Mouse (Mus musculus) forebrain, embryonic 13.5 days (tissue): ENCODE measurements around the gene Rcc1l. TPM values are rescaled to one million over a fixed set of nuclear protein-coding genes. Genes with fewer than 3 reads are reported as not detected.

Experiments
- ATAC-seq: fragments of 200-750 bp; cut with Nextera tagmentation; 2 replicates; pipeline ENCODE4 v1.8.0; 2017
- H3K27ac ChIP-seq: fragments of 300-500 bp; sonication (generic); 2 replicates; pipeline ENCODE4 v1.5.1; 2015; ENCODE audit warnings: inconsistent platforms, mild to moderate bottlenecking, moderate library complexity
- H3K27me3 ChIP-seq: fragments of 300-500 bp; sonication (generic); 2 replicates; pipeline ENCODE4 v1.6.1; 2015; ENCODE audit warnings: mild to moderate bottlenecking, inconsistent platforms
- H3K36me3 ChIP-seq: fragments of 300-500 bp; sonication (generic); 2 replicates; pipeline ENCODE4 v1.6.1; 2015; ENCODE audit warnings: mild to moderate bottlenecking, inconsistent platforms; ENCODE audit not compliant: poor library complexity, severe bottlenecking
- H3K4me1 ChIP-seq: fragments of 300-500 bp; sonication (generic); 2 replicates; pipeline ENCODE4 v1.6.1; 2015; ENCODE audit warnings: inconsistent platforms
- H3K4me2 ChIP-seq: fragments of 300-500 bp; sonication (generic); 2 replicates; pipeline ENCODE4 v1.6.1; 2015; ENCODE audit warnings: inconsistent platforms, mild to moderate bottlenecking, moderate library complexity
- H3K4me3 ChIP-seq: fragments of 300-500 bp; sonication (generic); 2 replicates; pipeline ENCODE4 v1.5.1; 2015; ENCODE audit warnings: mild to moderate bottlenecking, inconsistent platforms
- H3K9ac ChIP-seq: fragments of 300-500 bp; sonication (generic); 2 replicates; pipeline ENCODE4 v1.6.1; 2015; ENCODE audit warnings: mild to moderate bottlenecking, inconsistent platforms
- H3K9me3 ChIP-seq: fragments of 300-500 bp; sonication (generic); replicated peaks from 2 replicates; pipeline ENCODE4 v1.6.1; 2016; ENCODE audit warnings: inconsistent platforms
- WGBS: fragments of 180-500 bp; shearing (Covaris S2); methylation state at CpG from one replicate; pipeline ENCODE4 v1.1.7; 2015; 5-methylcytosine and 5-hydroxymethylcytosine counted together
- polyA plus RNA-seq: library from polyadenylated mRNA; unstranded; fragments of >200 nt; fragmentation: Nextera tagmentation; extraction: Ambion mirVana; gene quantifications from 2 replicates; pipeline ENCODE4 v1.2.1, GENCODE M21; 2015

Gene Rcc1l
- 23.3 and 24.4 TPM in 2 replicates for polyA plus RNA-seq

DNA sequence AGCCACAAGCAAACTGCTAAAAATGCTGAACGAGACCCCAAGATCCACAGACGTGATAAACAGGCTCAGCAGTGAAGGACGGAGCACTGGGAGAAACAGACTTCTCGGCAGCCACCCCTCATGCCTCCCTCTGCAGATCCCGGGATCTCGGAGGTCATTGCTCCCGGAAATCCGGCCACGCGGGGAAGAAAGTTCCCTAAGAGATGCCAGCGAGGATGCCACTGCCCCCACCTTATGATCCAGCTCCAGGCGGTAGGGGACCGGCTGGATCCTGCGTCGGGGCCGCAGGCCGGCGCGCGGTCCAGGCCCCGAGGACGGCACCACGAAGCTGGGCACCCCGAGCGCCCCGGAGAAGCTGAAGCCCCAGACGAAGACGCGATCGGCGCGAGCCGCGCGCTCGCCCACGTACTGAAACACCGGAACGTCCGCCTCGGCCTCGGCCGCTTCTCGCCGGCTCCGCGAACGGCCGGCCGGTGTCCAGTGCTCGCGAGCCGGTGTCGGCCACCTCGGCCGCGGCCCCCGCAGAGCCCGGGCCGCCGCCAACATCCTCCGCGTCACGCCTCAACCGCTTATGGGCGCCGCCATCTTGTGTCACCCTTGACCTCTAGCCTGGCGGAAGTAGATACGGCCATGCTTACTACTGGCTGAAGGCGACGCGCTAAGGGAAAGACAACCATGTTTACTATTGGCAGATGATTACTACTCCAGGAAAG is at the start of gene Rcc1l:
Gene Rcc1l, minus strand, starts transcription at position 606 of the 713 bp plus-strand sequence.
- H3K27me3 ChIP-seq = no peaks in the 10 kb centered on the region
- peaks cover 12% of the 10 kb centered on the region; the same call in 1 of the 2 replicates for H3K36me3 ChIP-seq
- peak; percentile 92 for ATAC-seq
- peak within 1 kb of the TSS; percentile 78 for H3K9ac ChIP-seq
- H3K27ac ChIP-seq = peak within 1 kb of the TSS; percentile 66
- H3K4me2 ChIP-seq = peak within 1 kb of the TSS; percentile 86
- H3K4me3 ChIP-seq = peak within 1 kb of the TSS; percentile 92
- peaks cover 16% of the 10 kb centered on the region for H3K4me1 ChIP-seq
- no peaks in the 10 kb centered on the region for H3K9me3 ChIP-seq
- WGBS = under 1% methylated on average over 71 of the region's 72 CpGs

DNA sequence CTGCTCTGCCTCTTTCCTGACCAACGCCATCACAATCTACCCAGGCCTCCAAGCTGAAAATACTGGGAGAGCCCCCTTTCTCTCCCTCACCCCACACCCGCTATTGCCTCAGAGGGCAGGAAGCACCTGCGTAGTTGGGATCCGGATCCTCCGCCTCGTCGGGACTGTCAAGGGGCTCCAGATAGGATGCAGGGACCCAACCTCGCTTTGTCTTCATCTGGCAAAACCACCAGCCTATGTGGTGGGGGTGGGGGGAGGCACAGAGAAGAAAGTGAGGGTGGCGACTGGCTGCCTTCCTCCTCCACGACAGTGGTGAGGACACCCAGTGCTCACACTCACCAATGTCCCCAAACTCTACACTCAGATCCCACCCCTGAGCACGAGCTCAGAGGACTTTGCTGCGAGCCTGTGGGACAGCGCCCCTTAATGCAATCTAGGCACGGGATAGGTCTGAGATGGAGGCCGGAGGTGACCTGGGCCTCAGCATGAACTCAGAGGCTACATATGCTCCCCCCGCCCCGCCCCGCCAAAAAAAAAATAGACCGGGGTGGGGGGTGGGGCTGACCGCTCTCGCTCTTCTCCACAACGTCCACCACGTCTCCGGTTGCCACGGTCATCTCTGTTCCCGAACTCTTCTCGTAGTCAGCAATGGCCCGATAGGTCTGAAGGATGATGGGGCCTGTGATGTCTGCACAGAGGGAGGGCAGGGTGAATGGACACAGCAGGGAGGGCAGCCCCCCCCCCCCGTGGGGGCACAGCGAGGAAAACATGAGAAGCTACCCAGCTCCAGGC is 48.7 kb upstream of the Rcc1l start:
- no peak for ATAC-seq
- 84% methylated on average over 30 of the region's 30 CpGs for WGBS
- Histone ChIP-seq H3K9me3 (no peaks in the 10 kb centered on the region), H3K4me1 (peaks cover 7% of the 10 kb centered on the region), H3K27me3 (peaks cover 14% of the 10 kb centered on the region), H3K27ac (no peak overlapping the region), H3K4me3 (no peak overlapping the region), H3K9ac (no peak overlapping the region), H3K36me3 (no peaks in the 10 kb centered on the region), H3K4me2 (no peak overlapping the region)

DNA sequence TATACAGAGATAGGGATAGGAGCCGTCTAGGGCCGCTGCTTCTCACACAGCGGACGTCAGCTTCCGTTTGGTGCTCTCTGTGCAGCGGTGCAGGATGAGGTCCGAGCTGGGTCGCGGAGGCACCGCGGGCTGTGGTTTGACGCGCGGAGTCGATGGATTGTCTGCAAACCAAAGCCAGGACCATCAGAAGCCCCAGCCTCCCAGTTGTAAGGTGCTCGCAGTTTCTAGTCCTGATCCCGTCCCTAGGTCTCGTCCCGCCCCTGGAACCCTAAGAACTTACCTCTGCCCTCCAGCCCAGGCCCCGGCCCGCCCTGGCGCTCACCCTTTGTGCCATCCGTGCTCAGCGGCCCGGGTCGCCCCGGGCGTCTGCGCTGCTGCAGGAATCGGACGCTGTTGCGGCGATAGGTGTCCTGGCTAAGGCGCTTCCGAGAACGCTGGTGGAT is 45.2 kb upstream of the Rcc1l start:
- H3K27me3 ChIP-seq = peaks cover 14% of the 10 kb centered on the region
- no peak overlapping the region for H3K27ac ChIP-seq
- H3K4me2 ChIP-seq = peak overlapping the region; percentile 62
- peak overlapping the region; percentile 60 for H3K9ac ChIP-seq
- H3K4me3 ChIP-seq = peak overlapping the region; percentile 31
- ATAC-seq = 0 out of 2 replicates have a peak, but pooled peaks have one; percentile 4
- peaks cover 11% of the 10 kb centered on the region for H3K36me3 ChIP-seq
- peaks cover 7% of the 10 kb centered on the region for H3K4me1 ChIP-seq
- H3K9me3 ChIP-seq = no peaks in the 10 kb centered on the region
- 2% methylated on average over 36 of the region's 36 CpGs for WGBS

DNA sequence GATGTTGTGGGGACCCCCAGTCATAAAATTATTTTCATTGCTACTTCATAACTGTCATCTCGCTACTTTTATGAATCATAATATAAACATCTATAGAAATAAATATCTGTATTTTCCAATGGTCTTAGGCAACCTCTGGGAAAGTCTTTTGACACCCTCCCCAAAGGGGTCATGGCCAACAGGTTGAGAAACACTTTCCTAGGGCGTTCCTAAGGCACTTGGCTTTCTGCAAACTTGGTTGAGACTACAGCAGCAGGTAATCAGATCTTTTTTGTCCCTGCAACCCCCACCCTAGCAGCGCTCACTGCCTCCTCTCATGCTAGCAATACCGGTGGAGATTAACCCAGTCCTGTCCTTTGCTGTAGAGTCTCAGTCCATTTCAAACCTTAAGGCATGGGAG is 44.7 kb upstream of the Rcc1l start:
- Histone ChIP-seq H3K36me3 (peaks cover 16% of the 10 kb centered on the region), H3K27me3 (peaks cover 14% of the 10 kb centered on the region), H3K4me2 (peak overlapping the region; percentile 62), H3K4me1 (peaks cover 7% of the 10 kb centered on the region), H3K9ac (no peak overlapping the region), H3K27ac (no peak overlapping the region), H3K9me3 (no peaks in the 10 kb centered on the region), H3K4me3 (no peak overlapping the region)
- no peak for ATAC-seq
- WGBS = 49% methylated on average over 4 of the region's 4 CpGs

DNA sequence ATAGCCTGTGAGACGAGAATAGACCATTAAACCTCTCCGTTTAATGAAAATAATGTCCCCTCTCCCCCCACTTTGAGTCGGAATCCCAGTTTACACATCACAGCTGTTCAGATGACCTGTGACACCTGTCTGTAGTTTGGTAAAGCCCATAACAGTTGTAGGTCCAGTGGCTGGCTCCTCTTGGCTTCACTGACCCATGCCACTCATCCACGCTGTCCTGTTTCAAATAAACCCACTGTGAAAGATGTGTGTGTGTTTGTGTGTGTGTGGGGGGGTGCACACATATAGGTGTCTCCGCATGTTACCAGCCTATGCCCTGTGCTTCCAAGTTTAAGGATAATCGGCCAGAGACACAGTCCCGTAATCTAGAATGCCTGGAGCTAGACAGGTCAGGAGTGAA is 41.3 kb upstream of the Rcc1l start:
- Histone ChIP-seq H3K27ac (no peak overlapping the region), H3K36me3 (peaks cover 23% of the 10 kb centered on the region), H3K27me3 (peaks cover 14% of the 10 kb centered on the region), H3K4me1 (peaks cover 7% of the 10 kb centered on the region), H3K9me3 (no peaks in the 10 kb centered on the region), H3K4me3 (no peak overlapping the region), H3K9ac (no peak overlapping the region), H3K4me2 (no peak overlapping the region)
- 90% methylated on average over 7 of the region's 7 CpGs for WGBS
- no peak for ATAC-seq

DNA sequence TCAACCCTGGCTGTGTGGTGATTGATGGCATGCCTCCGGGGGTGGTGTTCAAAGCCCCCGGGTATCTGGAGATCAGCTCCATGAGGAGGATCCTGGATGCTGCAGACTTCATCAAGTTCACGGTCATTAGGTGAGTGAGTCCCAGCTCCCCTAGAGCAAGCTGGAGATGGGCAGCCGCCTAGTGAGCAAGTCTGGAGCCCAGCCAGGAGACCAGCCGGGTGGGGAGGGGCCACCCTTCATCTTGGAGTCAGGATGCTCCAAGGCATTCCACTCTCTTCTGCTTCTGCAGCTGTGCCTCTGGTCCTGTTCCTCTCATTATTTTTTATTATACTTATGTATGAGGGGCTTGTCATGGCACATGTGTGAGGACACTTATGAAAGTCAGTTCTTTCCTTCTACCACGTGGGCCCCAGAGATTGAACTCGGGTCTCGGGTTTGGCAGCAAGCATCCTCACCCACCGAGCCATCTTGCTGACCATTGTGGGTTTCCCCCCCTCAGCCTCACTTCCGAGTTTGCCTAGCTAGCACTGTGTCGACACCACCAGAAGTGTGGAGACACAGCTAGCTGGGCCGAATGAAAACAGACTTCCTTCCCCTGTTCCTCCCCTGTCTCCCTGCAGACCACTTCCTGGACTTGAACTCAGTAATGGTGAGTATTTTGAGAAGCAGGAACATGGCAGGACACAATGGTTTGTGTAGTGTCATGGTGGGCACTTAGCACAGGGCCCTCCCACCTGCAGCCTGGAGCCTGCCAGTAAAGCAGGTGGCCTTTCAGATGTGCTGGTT is 37.6 kb upstream of the Rcc1l start:
- no peak for ATAC-seq
- Histone ChIP-seq H3K27me3 (no peaks in the 10 kb centered on the region), H3K4me3 (no peak overlapping the region), H3K4me1 (no peaks in the 10 kb centered on the region), H3K9ac (no peak overlapping the region), H3K9me3 (no peaks in the 10 kb centered on the region), H3K27ac (no peak overlapping the region; the same call in 1 of the 2 replicates), H3K4me2 (no peak overlapping the region), H3K36me3 (peaks cover 40% of the 10 kb centered on the region)
- 82% methylated on average over 12 of the region's 12 CpGs for WGBS

DNA sequence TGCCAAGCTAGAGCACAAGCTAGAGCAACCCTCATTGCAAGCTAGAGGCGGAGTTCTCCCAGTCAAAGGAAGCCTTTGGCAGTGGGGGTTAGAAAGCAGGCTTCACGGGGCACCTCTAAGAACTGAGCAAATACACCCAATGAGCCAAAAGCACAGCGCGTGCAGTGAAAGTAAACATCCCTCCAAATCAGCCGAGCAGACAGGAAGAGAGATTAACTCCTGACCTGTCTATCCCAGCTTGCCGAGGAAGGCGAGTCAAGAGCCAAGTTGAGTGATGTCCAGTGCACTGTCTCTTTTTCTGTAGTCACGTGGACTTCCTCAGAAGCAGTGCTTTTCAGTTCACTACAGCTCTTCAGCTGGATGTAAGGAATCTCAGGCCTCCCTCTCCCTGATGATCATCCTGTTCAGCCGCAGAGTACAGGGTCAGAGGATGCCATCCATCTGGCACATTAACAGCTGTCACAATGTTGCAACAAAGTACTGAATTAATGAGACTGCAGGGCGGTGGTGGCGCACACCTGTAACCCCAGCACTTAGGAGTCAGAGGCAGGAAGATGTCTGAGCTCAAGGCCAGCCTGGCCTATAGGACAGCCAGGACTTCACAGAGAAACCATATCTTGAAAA is 33.5 kb upstream of the Rcc1l start:
- no peak for ATAC-seq
- Histone ChIP-seq H3K27ac (no peak overlapping the region), H3K4me1 (no peaks in the 10 kb centered on the region), H3K4me3 (no peak overlapping the region), H3K9me3 (no peaks in the 10 kb centered on the region), H3K4me2 (no peak overlapping the region), H3K9ac (no peak overlapping the region), H3K36me3 (peaks cover 28% of the 10 kb centered on the region; the same call in 1 of the 2 replicates), H3K27me3 (no peaks in the 10 kb centered on the region)
- WGBS = 84% methylated on average over 11 of the region's 11 CpGs

DNA sequence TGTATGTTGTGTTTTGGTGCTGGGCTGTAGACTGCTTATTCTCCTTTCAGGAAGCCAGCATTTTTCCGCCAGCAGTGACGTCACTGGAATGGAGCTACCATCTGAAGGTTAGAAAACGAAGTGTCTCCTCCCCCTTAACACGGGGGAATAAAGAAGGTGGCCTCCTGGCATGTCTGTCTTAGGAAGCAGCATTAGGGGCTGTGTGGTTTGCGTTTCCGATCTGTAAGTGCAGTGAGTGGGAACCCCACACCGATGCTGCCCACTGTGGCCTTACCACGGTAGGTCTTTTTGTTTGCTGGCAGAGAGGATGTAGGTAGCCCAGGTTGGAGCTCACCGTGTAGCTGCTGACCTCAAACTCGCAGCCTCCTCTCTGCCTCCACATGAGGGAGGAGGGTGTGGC is 30.1 kb upstream of the Rcc1l start:
- Histone ChIP-seq H3K4me2 (no peak overlapping the region), H3K9me3 (no peaks in the 10 kb centered on the region), H3K27me3 (no peaks in the 10 kb centered on the region), H3K36me3 (peaks cover 47% of the 10 kb centered on the region), H3K4me3 (no peak overlapping the region), H3K4me1 (no peaks in the 10 kb centered on the region), H3K9ac (no peak overlapping the region), H3K27ac (no peak overlapping the region)
- WGBS = 87% methylated on average over 10 of the region's 10 CpGs
- ATAC-seq = no peak

DNA sequence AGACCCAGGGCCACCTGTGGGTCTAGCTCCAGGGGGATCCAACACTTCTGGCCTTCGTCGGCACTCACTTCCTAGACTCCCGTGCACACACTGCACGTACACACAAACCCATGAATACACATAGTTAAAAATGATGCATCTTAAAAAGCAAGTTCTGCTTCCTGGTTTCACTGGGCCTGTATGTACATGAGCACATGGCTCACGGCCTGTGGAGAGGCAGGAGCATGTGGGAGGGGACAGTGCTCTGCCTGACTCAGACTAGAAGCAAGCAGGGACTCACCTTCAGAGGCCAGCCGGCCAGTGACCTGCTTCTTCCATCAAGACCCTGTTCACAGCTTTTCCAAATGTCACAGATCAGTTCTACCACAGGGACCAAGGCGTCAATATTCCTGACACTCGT is 17.1 kb upstream of the Rcc1l start:
- no peaks in the 10 kb centered on the region for H3K27me3 ChIP-seq
- no peaks in the 10 kb centered on the region for H3K9me3 ChIP-seq
- no peaks in the 10 kb centered on the region for H3K4me1 ChIP-seq
- H3K9ac ChIP-seq = no peak overlapping the region
- 91% methylated on average over 8 of the region's 8 CpGs for WGBS
- no peak overlapping the region for H3K4me3 ChIP-seq
- ATAC-seq = no peak
- no peak overlapping the region for H3K27ac ChIP-seq
- peaks cover 45% of the 10 kb centered on the region for H3K36me3 ChIP-seq
- H3K4me2 ChIP-seq = no peak overlapping the region

DNA sequence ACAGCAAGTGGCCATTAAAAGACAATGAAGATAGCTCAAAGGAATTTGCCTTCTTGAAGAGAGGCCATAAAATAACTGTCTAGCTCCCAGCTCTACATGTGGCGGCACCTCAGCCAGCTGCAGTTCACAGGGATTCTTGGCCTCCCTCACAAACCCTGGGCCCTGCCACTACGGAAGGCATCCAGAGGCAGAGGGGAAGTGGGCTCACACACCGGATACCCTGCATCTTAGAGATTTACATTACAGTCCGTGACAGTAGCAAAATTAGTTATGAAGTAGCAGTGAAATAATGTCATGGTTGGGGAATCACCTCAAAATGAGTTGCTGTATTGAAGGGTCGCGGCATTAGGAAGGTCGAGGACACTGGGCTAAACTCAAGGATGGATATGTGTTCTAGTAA is 12.0 kb upstream of the Rcc1l start:
- no peak overlapping the region for H3K4me3 ChIP-seq
- 0 out of 2 replicates have a peak, but pooled peaks cover 10% of the 10 kb centered on the region for H3K36me3 ChIP-seq
- no peaks in the 10 kb centered on the region for H3K9me3 ChIP-seq
- H3K27me3 ChIP-seq = no peaks in the 10 kb centered on the region
- H3K27ac ChIP-seq = no peak overlapping the region
- no peak overlapping the region for H3K9ac ChIP-seq
- peaks cover 2% of the 10 kb centered on the region for H3K4me1 ChIP-seq
- WGBS = 92% methylated on average over 7 of the region's 7 CpGs
- no peak for ATAC-seq
- H3K4me2 ChIP-seq = no peak overlapping the region

DNA sequence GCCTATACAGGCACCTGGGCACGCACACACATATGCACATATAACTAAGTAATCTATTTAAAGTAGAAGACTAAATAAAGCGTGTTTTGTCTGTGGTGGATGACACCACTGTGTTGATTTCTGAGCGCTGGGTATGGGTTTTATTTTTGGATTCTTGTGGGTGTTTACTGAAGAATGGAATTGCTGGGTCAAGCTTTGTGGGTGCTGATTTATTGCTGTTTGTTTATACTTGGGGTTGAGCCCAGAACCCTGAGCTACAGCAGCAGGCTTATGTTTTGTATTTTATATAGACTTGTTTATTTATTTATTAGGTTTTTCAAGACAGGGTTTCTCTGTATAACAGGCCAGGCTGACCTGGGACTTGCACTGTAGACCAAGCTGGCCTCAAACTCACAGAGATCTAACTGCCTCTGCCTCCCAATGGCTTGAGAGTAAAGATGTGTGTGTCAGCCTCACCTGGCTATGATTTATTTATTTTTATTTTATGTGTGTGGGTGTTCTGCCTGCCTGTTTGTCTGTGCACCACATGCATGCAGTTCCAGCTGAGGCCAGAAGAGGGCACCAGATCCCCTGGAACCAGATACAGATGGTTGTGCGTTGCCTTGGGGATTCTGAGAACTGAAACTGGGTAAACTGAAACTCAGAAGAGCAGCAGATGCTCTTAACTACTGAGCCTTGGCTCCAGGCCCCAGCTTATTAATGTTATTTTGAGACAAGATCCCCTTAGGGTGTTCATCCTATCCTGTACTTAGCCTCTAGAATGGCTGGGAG is 10.6 kb upstream of the Rcc1l start:
- Histone ChIP-seq H3K4me2 (no peak overlapping the region), H3K9ac (no peak overlapping the region), H3K36me3 (no peaks in the 10 kb centered on the region), H3K27ac (no peak overlapping the region), H3K4me3 (no peak overlapping the region), H3K27me3 (no peaks in the 10 kb centered on the region), H3K9me3 (no peaks in the 10 kb centered on the region), H3K4me1 (peaks cover 14% of the 10 kb centered on the region)
- ATAC-seq = no peak
- 76% methylated on average over 4 of the region's 4 CpGs for WGBS
